Mouse (Mus musculus): ENCODE measurements around the gene BC005624. TPM values are rescaled to one million over a fixed set of nuclear protein-coding genes. Genes with fewer than 3 reads are reported as not detected.
"Not testable (repeated sequence)": the region's sequence is repeated elsewhere in the genome, so short reads cannot be mapped to it uniquely, and the experiment has no call there.

BC005624 gene
- polyA plus RNA-seq, 1 experiment from 2014 or later = 42.5 TPM

- Histone ChIP-seq H3K9ac (ENCODE audit: low read length) (no peak overlapping the region), H3K27ac (ENCODE audit: low read length) (no peak overlapping the region), H3K4me3 (ENCODE audit: low read length) (no peak overlapping the region), H3K4me1 (ENCODE audit: control insufficient read depth, insufficient read depth, low read length) (no peaks in the 10 kb centered on the region), H3K9me3 (replicated peaks; ENCODE audit: control insufficient read depth, low read length) (no peaks in the 10 kb centered on the region), H3K4me2 (ENCODE audit: low read depth, low read length) (no peak overlapping the region), H3K36me3 (ENCODE audit: control insufficient read depth, insufficient read depth) (no peaks in the 10 kb centered on the region), H3K27me3 (ENCODE audit: control insufficient read depth, insufficient read depth, low read length) (no peaks in the 10 kb centered on the region)
- no peak for ATAC-seq (replicated peaks; ENCODE audit: extremely low read depth, insufficient read depth, low FRiP score)
- WGBS = 48% methylated on average over 4 of the region's 4 CpGs
Measured at GRCm38 (mm10) chr2:30938574-30938991, 43.4 kb downstream of the BC005624 start.

GRCm38 (mm10) chr2:30937731-30938130 lies 44.3 kb downstream of the BC005624 start:
- Histone ChIP-seq H3K4me1 (ENCODE audit: control insufficient read depth, insufficient read depth, low read length) (no peaks in the 10 kb centered on the region), H3K9ac (ENCODE audit: low read length) (no peak overlapping the region), H3K4me2 (ENCODE audit: low read depth, low read length) (no peak overlapping the region), H3K27me3 (ENCODE audit: control insufficient read depth, insufficient read depth, low read length) (no peaks in the 10 kb centered on the region), H3K27ac (ENCODE audit: low read length) (no peak overlapping the region), H3K4me3 (ENCODE audit: low read length) (no peak overlapping the region), H3K36me3 (ENCODE audit: control insufficient read depth, insufficient read depth) (no peaks in the 10 kb centered on the region), H3K9me3 (replicated peaks; ENCODE audit: control insufficient read depth, low read length) (no peaks in the 10 kb centered on the region)
- no peak for ATAC-seq (replicated peaks; ENCODE audit: extremely low read depth, insufficient read depth, low FRiP score)
- 64% methylated on average over 8 of the region's 8 CpGs for WGBS

GRCm38 (mm10) chr2:30936808-30937207 lies 45.2 kb downstream of the BC005624 start:
- H3K27me3 ChIP-seq (ENCODE audit: control insufficient read depth, insufficient read depth, low read length) = no peaks in the 10 kb centered on the region
- no peak overlapping the region for H3K4me3 ChIP-seq (ENCODE audit: low read length)
- no peak overlapping the region for H3K27ac ChIP-seq (ENCODE audit: low read length)
- H3K4me1 ChIP-seq (ENCODE audit: control insufficient read depth, insufficient read depth, low read length) = no peaks in the 10 kb centered on the region
- ATAC-seq (replicated peaks; ENCODE audit: extremely low read depth, insufficient read depth, low FRiP score) = no peak
- no peak overlapping the region for H3K9ac ChIP-seq (ENCODE audit: low read length)
- 70% methylated on average over 3 of the region's 3 CpGs for WGBS
- no peaks in the 10 kb centered on the region for H3K36me3 ChIP-seq (ENCODE audit: control insufficient read depth, insufficient read depth)
- no peaks in the 10 kb centered on the region for H3K9me3 ChIP-seq (replicated peaks; ENCODE audit: control insufficient read depth, low read length)
- no peak overlapping the region for H3K4me2 ChIP-seq (ENCODE audit: low read depth, low read length)

GRCm38 (mm10) chr2:30933917-30934450 lies 48.0 kb downstream of the BC005624 start:
- WGBS = 18% methylated on average over 7 of the region's 7 CpGs
- peaks cover 7% of the 10 kb centered on the region for H3K4me1 ChIP-seq (ENCODE audit: control insufficient read depth, insufficient read depth, low read length)
- H3K9me3 ChIP-seq (replicated peaks; ENCODE audit: control insufficient read depth, low read length) = no peaks in the 10 kb centered on the region
- H3K4me3 ChIP-seq (ENCODE audit: low read length) = no peak overlapping the region
- H3K27ac ChIP-seq (ENCODE audit: low read length) = no peak overlapping the region
- no peaks in the 10 kb centered on the region for H3K36me3 ChIP-seq (ENCODE audit: control insufficient read depth, insufficient read depth)
- ATAC-seq (replicated peaks; ENCODE audit: extremely low read depth, insufficient read depth, low FRiP score) = no peak
- H3K27me3 ChIP-seq (ENCODE audit: control insufficient read depth, insufficient read depth, low read length) = no peaks in the 10 kb centered on the region
- no peak overlapping the region for H3K4me2 ChIP-seq (ENCODE audit: low read depth, low read length)
- H3K9ac ChIP-seq (ENCODE audit: low read length) = no peak overlapping the region

GRCm38 (mm10) chr2:30933032-30933431 lies 49.0 kb downstream of the BC005624 start:
- Histone ChIP-seq H3K36me3 (ENCODE audit: control insufficient read depth, insufficient read depth) (no peaks in the 10 kb centered on the region), H3K4me2 (ENCODE audit: low read depth, low read length) (no peak overlapping the region), H3K27ac (ENCODE audit: low read length) (no peak overlapping the region), H3K9me3 (replicated peaks; ENCODE audit: control insufficient read depth, low read length) (no peaks in the 10 kb centered on the region), H3K4me3 (ENCODE audit: low read length) (no peak overlapping the region), H3K4me1 (ENCODE audit: control insufficient read depth, insufficient read depth, low read length) (peaks cover 11% of the 10 kb centered on the region), H3K27me3 (ENCODE audit: control insufficient read depth, insufficient read depth, low read length) (no peaks in the 10 kb centered on the region), H3K9ac (ENCODE audit: low read length) (no peak overlapping the region)
- 65% methylated on average over 6 of the region's 6 CpGs for WGBS
- no peak for ATAC-seq (replicated peaks; ENCODE audit: extremely low read depth, insufficient read depth, low FRiP score)

GRCm38 (mm10) chr2:30931922-30932321 lies 50.1 kb downstream of the BC005624 start:
- Histone ChIP-seq H3K4me3 (ENCODE audit: low read length) (no peak overlapping the region), H3K9ac (ENCODE audit: low read length) (no peak overlapping the region), H3K4me1 (ENCODE audit: control insufficient read depth, insufficient read depth, low read length) (peaks cover 20% of the 10 kb centered on the region), H3K27ac (ENCODE audit: low read length) (no peak overlapping the region), H3K4me2 (ENCODE audit: low read depth, low read length) (no peak overlapping the region), H3K27me3 (ENCODE audit: control insufficient read depth, insufficient read depth, low read length) (no peaks in the 10 kb centered on the region), H3K36me3 (ENCODE audit: control insufficient read depth, insufficient read depth) (no peaks in the 10 kb centered on the region), H3K9me3 (replicated peaks; ENCODE audit: control insufficient read depth, low read length) (no peaks in the 10 kb centered on the region)
- no peak for ATAC-seq (replicated peaks; ENCODE audit: extremely low read depth, insufficient read depth, low FRiP score)
- 81% methylated on average over 3 of the region's 3 CpGs for WGBS

- not testable (repeated sequence) for H3K27ac ChIP-seq (ENCODE audit: low read length); ATAC-seq (replicated peaks; ENCODE audit: extremely low read depth, insufficient read depth, low FRiP score); H3K9ac ChIP-seq (ENCODE audit: low read length); H3K36me3 ChIP-seq (ENCODE audit: control insufficient read depth, insufficient read depth); H3K4me2 ChIP-seq (ENCODE audit: low read depth, low read length); H3K27me3 ChIP-seq (ENCODE audit: control insufficient read depth, insufficient read depth, low read length); H3K9me3 ChIP-seq (replicated peaks; ENCODE audit: control insufficient read depth, low read length); H3K4me3 ChIP-seq (ENCODE audit: low read length)
- peaks cover 23% of the 10 kb centered on the region for H3K4me1 ChIP-seq (ENCODE audit: control insufficient read depth, insufficient read depth, low read length)
- 91% methylated on average over 2 of the region's 2 CpGs for WGBS
Measured at GRCm38 (mm10) chr2:30930846-30931245, 51.2 kb downstream of the BC005624 start.

GRCm38 (mm10) chr2:30929483-30930045 lies 52.4 kb downstream of the BC005624 start, which contains the start of gene Ptges:
Gene Ptges, minus strand, starts transcription at chr2:30929863.
- Histone ChIP-seq H3K9me3 (replicated peaks; ENCODE audit: control insufficient read depth, low read length) (no peaks in the 10 kb centered on the region), H3K27me3 (ENCODE audit: control insufficient read depth, insufficient read depth, low read length) (no peaks in the 10 kb centered on the region), H3K36me3 (ENCODE audit: control insufficient read depth, insufficient read depth) (no peaks in the 10 kb centered on the region), H3K27ac (ENCODE audit: low read length) (no peak within 1 kb of the TSS), H3K4me2 (ENCODE audit: low read depth, low read length) (peak within 1 kb of the TSS; percentile 67), H3K4me3 (ENCODE audit: low read length) (peak within 1 kb of the TSS; percentile 38), H3K4me1 (ENCODE audit: control insufficient read depth, insufficient read depth, low read length) (peaks cover 23% of the 10 kb centered on the region), H3K9ac (ENCODE audit: low read length) (peak within 1 kb of the TSS; percentile 61)
- 4% methylated on average over 23 of the region's 23 CpGs for WGBS
- ATAC-seq (replicated peaks; ENCODE audit: extremely low read depth, insufficient read depth, low FRiP score) = peak; percentile 21; the same call in 1 of the 2 replicates

- Histone ChIP-seq H3K27me3 (ENCODE audit: control insufficient read depth, insufficient read depth, low read length) (no peaks in the 10 kb centered on the region), H3K4me1 (ENCODE audit: control insufficient read depth, insufficient read depth, low read length) (peaks cover 23% of the 10 kb centered on the region), H3K4me3 (ENCODE audit: low read length) (peak overlapping the region; percentile 38), H3K27ac (ENCODE audit: low read length) (no peak overlapping the region), H3K36me3 (ENCODE audit: control insufficient read depth, insufficient read depth) (no peaks in the 10 kb centered on the region), H3K9me3 (replicated peaks; ENCODE audit: control insufficient read depth, low read length) (no peaks in the 10 kb centered on the region), H3K4me2 (ENCODE audit: low read depth, low read length) (peak overlapping the region; percentile 67), H3K9ac (ENCODE audit: low read length) (peak overlapping the region; percentile 61; the same call in 1 of the 2 replicates)
- WGBS = 29% methylated on average over 12 of the region's 12 CpGs
- no peak for ATAC-seq (replicated peaks; ENCODE audit: extremely low read depth, insufficient read depth, low FRiP score)
Measured at GRCm38 (mm10) chr2:30928893-30929482, 53.0 kb downstream of the BC005624 start.

All from heart, embryonic 16.5 days (tissue).